Mouse (Mus musculus) leukemia stem cell, adult 10-12 weeks (primary cell): ENCODE measurements around the gene Clstn3. TPM values are rescaled to one million over a fixed set of nuclear protein-coding genes. Genes with fewer than 3 reads are reported as not detected.

Experiments
- polyA plus RNA-seq: library from polyadenylated mRNA; stranded (reverse); fragments of >175 nt; gene quantifications from 2 replicates; pipeline ENCODE4 v1.2.3, GENCODE M21; 2012; ENCODE audit warnings: low replicate concordance

Gene Clstn3
- 8.9 and 16.4 TPM in 2 replicates for polyA plus RNA-seq

GRCm38 (mm10) chr6:124464305-124465271 lies at the start of gene Clstn3:
Clstn3 (minus strand) TSS chr6:124464794.

GRCm38 (mm10) chr6:124512355-124512836 lies 47.8 kb upstream of the Clstn3 start, which contains the start of gene C1ra:
C1ra (plus strand) TSS chr6:124512405.

GRCm38 (mm10) chr6:124492842-124493561 lies 28.4 kb upstream of the Clstn3 start, which contains the start of gene C1rl:
C1rl (plus strand) TSS chr6:124493113.

GRCm38 (mm10) chr6:124414927-124415325 lies 49.7 kb downstream of the Clstn3 start, which contains the start of gene Pex5:
Pex5 (minus strand) TSS chr6:124415067.

Other genes starting within 250 kb of the Clstn3 start
- not detected in 2 replicates for gene Vmn2r27, start 232.9 kb downstream of the Clstn3 start, polyA plus RNA-seq
- gene Cd163, start 160.1 kb downstream of the Clstn3 start, polyA plus RNA-seq, result 0.46 and 0.76 TPM in 2 replicates
- gene Pex5, start 49.7 kb downstream of the Clstn3 start, polyA plus RNA-seq, result 8.5 and 12.0 TPM in 2 replicates
- gene C1rl, start 28.3 kb upstream of the Clstn3 start, polyA plus RNA-seq, result 0.07 and 0.46 TPM in 2 replicates
- gene C1ra, start 47.6 kb upstream of the Clstn3 start, polyA plus RNA-seq, result 2.6 and 5.0 TPM in 2 replicates
- 0.06 and 0.26 TPM in 2 replicates for gene C1s1, start 77.6 kb upstream of the Clstn3 start, polyA plus RNA-seq
- not detected in 2 replicates for gene C1rb, start 105.5 kb upstream of the Clstn3 start, polyA plus RNA-seq
- not detected in 2 replicates for gene C1s2, start 171.3 kb upstream of the Clstn3 start, polyA plus RNA-seq
- 181 and 313 TPM in 2 replicates for gene Lpcat3, start 198.2 kb upstream of the Clstn3 start, polyA plus RNA-seq
- 121 and 214 TPM in 2 replicates for gene Emg1, start 247.4 kb upstream of the Clstn3 start, polyA plus RNA-seq
- 176 and 319 TPM in 2 replicates for gene Phb2, start 247.5 kb upstream of the Clstn3 start, polyA plus RNA-seq